ENCODE assay signal across 7 mouse cellular contexts in genomic region chr5:73491837-73492720, GRCm38 (mm10). TPM values are rescaled to one million over a fixed set of nuclear protein-coding genes. Genes with fewer than 3 reads are reported as not detected.
A peak's percentile ranks its signal among the peaks of the same experiment; 100 is the strongest.
DNase-seq lines count a peak whose midpoint lies in the region; ATAC-seq and TF ChIP-seq lines count a peak whose summit lies in the region.

No protein-coding gene starts in this region.

- H3K27me3 ChIP-seq in intestine, embryonic 16.5 days (replicated peaks; ENCODE audit: control insufficient read depth, insufficient read depth, low read length) = no peaks in the 10 kb centered on the region
- H3K27me3 ChIP-seq in midbrain, embryonic 11.5 days (ENCODE audit: control insufficient read depth, insufficient read depth, low read length) = no peaks in the 10 kb centered on the region

- no peaks in the 10 kb centered on the region for H3K36me3 ChIP-seq in intestine, embryonic 16.5 days (ENCODE audit: control insufficient read depth, insufficient read depth, low read length)
- no peaks in the 10 kb centered on the region for H3K36me3 ChIP-seq in midbrain, embryonic 11.5 days (ENCODE audit: control insufficient read depth, insufficient read depth, low read length)

- peak; percentile 86 for TF ChIP-seq POLR2A in cortical plate, adult 2 months (IDR thresholded peaks at IDR 0.05; ENCODE audit: extremely low read depth, insufficient read depth, low read length)

- peak overlapping the region; percentile 72 for H3K9ac ChIP-seq in intestine, embryonic 16.5 days (ENCODE audit: low read depth, low read length)
- H3K9ac ChIP-seq in midbrain, embryonic 11.5 days (ENCODE audit: low read length) = peak overlapping the region; percentile 84

- peak overlapping the region; percentile 94 for H3K4me2 ChIP-seq in intestine, embryonic 16.5 days (ENCODE audit: low read depth, low read length)
- peak overlapping the region; percentile 90 for H3K4me2 ChIP-seq in midbrain, embryonic 11.5 days

- TF ChIP-seq CTCF in cortical plate, adult 2 months (IDR thresholded peaks at IDR 0.05; ENCODE audit: extremely low read depth, insufficient read depth, low read length) = no peak

- peak; percentile 88 for DNase-seq in adipocyte (ENCODE audit: low spot score)
- DNase-seq in gastrocnemius, postnatal 36 days = peak; percentile 67 to 76
- DNase-seq in left cerebral cortex, postnatal 36 days (ENCODE audit: low spot score in 2 of 2) = peak; percentile 91 to 92
- DNase-seq in midbrain, embryonic 11.5 days (ENCODE audit: low spot score, missing footprints) = peak; percentile 97
- DNase-seq in skeletal muscle tissue, adult 2 months (ENCODE audit: low read depth, low spot score) = peak; percentile 71

- ATAC-seq in intestine, embryonic 16.5 days = peak; percentile 71
- ATAC-seq in midbrain, embryonic 11.5 days (ENCODE audit: low FRiP score) = peak; percentile 61

- intact Hi-C loops in gastrocnemius, postnatal 36 days (cut with DNase I) = loop anchor here (5.0 kb wide), 1 partner anchor 710 kb away; no protein-coding TSS in a partner anchor
- intact Hi-C loops in left cerebral cortex, postnatal 36 days (cut with DNase I) = loop anchor here (5.0 kb wide), 1 partner anchor 140 kb away; the partner anchor contains the start of gene Lrrc66

- peaks cover 1% of the 10 kb centered on the region; the same call in 1 of the 2 replicates for H3K4me1 ChIP-seq in cortical plate, adult 2 months (ENCODE audit: control insufficient read depth, insufficient read depth, low read length)
- H3K4me1 ChIP-seq in intestine, embryonic 16.5 days (ENCODE audit: control insufficient read depth, insufficient read depth, low read length) = peaks cover 7% of the 10 kb centered on the region
- peaks cover 7% of the 10 kb centered on the region; the same call in 1 of the 2 replicates for H3K4me1 ChIP-seq in midbrain, embryonic 11.5 days (ENCODE audit: control insufficient read depth, insufficient read depth, low read length)

- H3K4me3 ChIP-seq in cortical plate, adult 2 months (ENCODE audit: insufficient read depth, low read length) = peak overlapping the region; percentile 83
- H3K4me3 ChIP-seq in intestine, embryonic 16.5 days (ENCODE audit: low read length) = peak overlapping the region; percentile 86
- peak overlapping the region; percentile 77 for H3K4me3 ChIP-seq in midbrain, embryonic 11.5 days (ENCODE audit: low read depth, low read length)

- whole genome bisulfite sequencing in intestine, embryonic 16.5 days = under 1% methylated on average over 58 of the region's 59 CpGs
- WGBS in midbrain, embryonic 11.5 days = under 1% methylated on average over 59 of the region's 59 CpGs

- peak overlapping the region; percentile 47; the same call in 1 of the 2 replicates for H3K27ac ChIP-seq in cortical plate, adult 2 months (ENCODE audit: insufficient read depth, low read length)
- H3K27ac ChIP-seq in intestine, embryonic 16.5 days (ENCODE audit: low read length) = peak overlapping the region; percentile 33
- H3K27ac ChIP-seq in midbrain, embryonic 11.5 days (ENCODE audit: low read depth, low read length) = peak overlapping the region; percentile 94

- no peaks in the 10 kb centered on the region for H3K9me3 ChIP-seq in intestine, embryonic 16.5 days (ENCODE audit: control insufficient read depth, low read length)
- no peaks in the 10 kb centered on the region for H3K9me3 ChIP-seq in midbrain, embryonic 11.5 days (ENCODE audit: control insufficient read depth, low read length)

RNA-seq across cellular contexts. Expression of gene Dcun1d4, which starts 11.3 kb away (rescaled TPM):
- polyA plus RNA-seq in cortical plate, adult 2 months (2012; rRNA removed) = 57.6 and 58.1 TPM in 2 replicates
- total RNA-seq in gastrocnemius, postnatal 36 days (2021) = 1 to 10 TPM; 6.7 to 8.9 TPM
- polyA plus RNA-seq in intestine, embryonic 16.5 days (2015; fragmentation: Nextera tagmentation; extraction: Ambion mirVana) = 14.8 and 14.9 TPM in 2 replicates
- 100 to 1,000 TPM; 120 to 135 TPM for total RNA-seq in left cerebral cortex, postnatal 36 days (2021)
- polyA plus RNA-seq in midbrain, embryonic 11.5 days (2014; fragmentation: Nextera tagmentation; extraction: Ambion mirVana) = 69.6 and 83.0 TPM in 2 replicates

Comparison
In these comparisons a context has a peak if more than half of its experiments do, and no peak if none do; other contexts are left out.
1. Peak in every context shown above with its lines: DNase-seq, ATAC-seq, H3K4me3 ChIP-seq and H3K27ac ChIP-seq.
2. H3K27ac ChIP-seq: peak in every context shown above with its lines; median percentile 94 in midbrain, embryonic 11.5 days; 47 in cortical plate, adult 2 months; 33 in intestine, embryonic 16.5 days.